In the genomic region with DNA sequence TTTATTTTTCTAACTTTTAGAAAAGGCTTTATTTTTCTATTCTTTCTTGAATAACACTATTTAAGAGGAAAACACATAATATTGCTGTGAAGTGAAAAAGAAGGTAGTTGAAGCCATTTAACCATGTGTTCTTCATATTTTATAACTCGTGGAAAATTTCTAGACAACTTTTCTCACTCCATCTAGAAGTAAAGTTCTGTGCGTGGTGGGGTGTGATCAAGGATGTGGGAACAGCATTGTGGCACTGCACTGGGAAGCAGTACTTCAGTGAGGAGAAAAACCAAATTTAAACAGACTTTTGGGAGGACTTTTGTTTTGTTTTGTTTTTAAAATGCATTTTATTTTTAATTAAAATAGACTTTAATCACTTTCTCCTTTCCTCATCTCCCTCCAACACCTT, we compare ENCODE assay signal across 8 mouse cellular contexts.
"Had no signal": no experiment of that assay in that cellular context is flagged by ENCODE, and none has a peak within 500 bp of the region (broad histone marks: within the 10 kb centered on the region; RNA-seq: fewer than 3 reads in every experiment).

No protein-coding gene starts in this region.

- DNase-seq: lung, adult 18-20 months; lung, embryonic 14.5 days; lung, postnatal 10 days; lung, postnatal 4 days; midbrain, embryonic 14.5 days; thymus, adult 2 months; thymus, postnatal 25 days; thymus, postnatal 4 days had no signal
